Mouse (Mus musculus) embryonic stem cell, embryonic (primary cell): ENCODE data around the gene Pum2.
"Not testable (repeated sequence)": the region's sequence is repeated elsewhere in the genome, so short reads cannot be mapped to it uniquely, and the experiment has no call there.

Experiments
- CTCF ChIA-PET, 4 experiments: fragments of 300-600 bp in 2 of 4; fragments of 350-600 bp in 2 of 4; sonication (Branson Sonifier 250); formaldehyde crosslinking; loops; one replicate each; lab custom pipeline; 2022; ENCODE audit warnings: inconsistent platforms in 2 of 4; lab: Charles Lee
- POLR2A ChIA-PET, 4 experiments: fragments of 300-600 bp in 2 of 4; fragments of 350-600 bp in 2 of 4; sonication (Branson Sonifier 250); formaldehyde crosslinking; loops; one replicate each; lab custom pipeline; 2022; ENCODE audit warnings: antibody characterized with exemption in 4 of 4, inconsistent platforms in 1 of 4; lab: Charles Lee

Gene Pum2

GRCm38 (mm10) chr12:8673974-8674306 is at the start of gene Pum2:
TSS of gene Pum2 (plus strand) at chr12:8674134.
- ChIA-PET CTCF (no interaction called here), POLR2A (no interaction called here)

- ChIA-PET POLR2A (interaction anchor here in 1 of 4 experiments (0.8 kb wide), 1 partner anchor 9 kb away, joined by 3 read pairs; no protein-coding TSS in a partner anchor), CTCF (no interaction called here)
Observed at GRCm38 (mm10) chr12:8629537-8629936, 44.4 kb upstream of the Pum2 start.

GRCm38 (mm10) chr12:8631691-8632090 is 42.2 kb upstream of the Pum2 start:
- ChIA-PET CTCF (no interaction called here), POLR2A (no interaction called here)

- ChIA-PET CTCF (no interaction called here), POLR2A (no interaction called here)
Observed at GRCm38 (mm10) chr12:8632737-8633365, 41.1 kb upstream of the Pum2 start.

- CTCF ChIA-PET = interaction anchor here in 1 of 4 experiments (0.7 kb wide), 1 partner anchor 19 kb away, joined by 3 read pairs; no protein-coding TSS in a partner anchor
- POLR2A ChIA-PET = interaction anchor here in 1 of 4 experiments (0.7 kb wide), 1 partner anchor 948 kb away, joined by 3 read pairs; no protein-coding TSS in a partner anchor
Observed at GRCm38 (mm10) chr12:8634306-8634705, 39.6 kb upstream of the Pum2 start.

GRCm38 (mm10) chr12:8635546-8635945 is 38.4 kb upstream of the Pum2 start:
- ChIA-PET POLR2A (interaction anchor here in 3 of 4 experiments (0.6 to 1.1 kb wide), 3 partner anchors 125 to 322 kb away, joined by 3 to 7 read pairs (median 3); partner anchors contain the start of gene Rhob (in 1 of the 3)), CTCF (no interaction called here)

- POLR2A ChIA-PET = no interaction called here
- CTCF ChIA-PET = no interaction called here
Observed at GRCm38 (mm10) chr12:8636945-8637344, 37.0 kb upstream of the Pum2 start.

GRCm38 (mm10) chr12:8638411-8639087 is 35.4 kb upstream of the Pum2 start:
- ChIA-PET POLR2A (interaction anchor here in 3 of 4 experiments (0.6 to 2.3 kb wide), 10 partner anchors 16 to 322 kb away, joined by 3 to 13 read pairs (median 4); partner anchors contain the start of gene Rhob (in 3 of the 3)), CTCF (interaction anchor here in 3 of 4 experiments (0.6 to 0.8 kb wide), 9 partner anchors 21 to 1162 kb away, joined by 3 to 7 read pairs (median 3); no protein-coding TSS in a partner anchor)

- ChIA-PET CTCF (interaction anchor here in 1 of 4 experiments (1.1 kb wide), 1 partner anchor 14 kb away, joined by 3 read pairs; no protein-coding TSS in a partner anchor), POLR2A (interaction anchor here in 2 of 4 experiments (1.1 to 2.2 kb wide), 9 partner anchors 24 to 291 kb away, joined by 3 to 15 read pairs (median 4); partner anchors contain the start of genes Rhob (in 1 of the 2) and Sdc1 (in 1 of the 2))
Observed at GRCm38 (mm10) chr12:8640186-8640585, 33.7 kb upstream of the Pum2 start.

- POLR2A ChIA-PET = interaction anchor here (0.5 to 2.2 kb wide), 23 partner anchors 15 to 390 kb away, joined by 3 to 15 read pairs (median 3); partner anchors contain the start of genes Rhob (in 2 of the 4), Laptm4a (in 1 of the 4) and Sdc1 (in 1 of the 4)
- CTCF ChIA-PET = interaction anchor here in 3 of 4 experiments (0.5 to 1.1 kb wide), 4 partner anchors 13 to 84 kb away, joined by 3 to 5 read pairs (median 4); no protein-coding TSS in a partner anchor
Observed at GRCm38 (mm10) chr12:8640711-8641424, 33.1 kb upstream of the Pum2 start.

GRCm38 (mm10) chr12:8641425-8641735 is 32.6 kb upstream of the Pum2 start:
- ChIA-PET CTCF (interaction anchor here in 2 of 4 experiments (0.6 to 1.0 kb wide), 2 partner anchors 16 to 84 kb away, joined by 3 to 5 read pairs; no protein-coding TSS in a partner anchor), POLR2A (interaction anchor here in 3 of 4 experiments (0.5 to 2.2 kb wide), 20 partner anchors 15 to 389 kb away, joined by 3 to 15 read pairs (median 3); partner anchors contain the start of genes Rhob (in 2 of the 3) and Laptm4a (in 1 of the 3))

- CTCF ChIA-PET, POLR2A ChIA-PET: not testable (repeated sequence)
Observed at GRCm38 (mm10) chr12:8648211-8648610, 25.7 kb upstream of the Pum2 start.

GRCm38 (mm10) chr12:8650027-8650426 is 23.9 kb upstream of the Pum2 start:
- POLR2A ChIA-PET, CTCF ChIA-PET: not testable (repeated sequence)

- POLR2A ChIA-PET = interaction anchor here in 3 of 4 experiments (1.0 to 1.4 kb wide), 6 partner anchors 11 to 157 kb away, joined by 3 to 10 read pairs (median 4); partner anchors contain the start of gene Rhob (in 1 of the 3)
- CTCF ChIA-PET = interaction anchor here in 2 of 4 experiments (0.6 to 1.1 kb wide), 2 partner anchors 16 to 240 kb away, joined by 3 to 12 read pairs; no protein-coding TSS in a partner anchor
Observed at GRCm38 (mm10) chr12:8656596-8656995, 17.3 kb upstream of the Pum2 start.

- ChIA-PET CTCF (interaction anchor here in 1 of 4 experiments (1.1 kb wide), 1 partner anchor 16 kb away, joined by 3 read pairs; no protein-coding TSS in a partner anchor), POLR2A (interaction anchor here in 3 of 4 experiments (1.0 to 1.4 kb wide), 5 partner anchors 11 to 157 kb away, joined by 3 to 10 read pairs (median 3); partner anchors contain the start of gene Rhob (in 1 of the 3))
Observed at GRCm38 (mm10) chr12:8657116-8657515, 16.8 kb upstream of the Pum2 start.

GRCm38 (mm10) chr12:8657629-8658366 is 16.1 kb upstream of the Pum2 start:
- CTCF ChIA-PET = interaction anchor here in 3 of 4 experiments (0.6 to 1.1 kb wide), 3 partner anchors 17 to 312 kb away, joined by 3 to 4 read pairs (median 3); no protein-coding TSS in a partner anchor
- POLR2A ChIA-PET = interaction anchor here in 3 of 4 experiments (0.7 to 1.4 kb wide), 7 partner anchors 10 to 331 kb away, joined by 3 to 10 read pairs (median 3); partner anchors contain the start of gene Rhob (in 1 of the 3)
